Mouse (Mus musculus): ENCODE measurements around the gene Smco2. TPM values are rescaled to one million over a fixed set of nuclear protein-coding genes. Genes with fewer than 3 reads are reported as not detected.

The Smco2 gene
- polyA plus RNA-seq, 1 experiment, result 0.12 TPM

DNA sequence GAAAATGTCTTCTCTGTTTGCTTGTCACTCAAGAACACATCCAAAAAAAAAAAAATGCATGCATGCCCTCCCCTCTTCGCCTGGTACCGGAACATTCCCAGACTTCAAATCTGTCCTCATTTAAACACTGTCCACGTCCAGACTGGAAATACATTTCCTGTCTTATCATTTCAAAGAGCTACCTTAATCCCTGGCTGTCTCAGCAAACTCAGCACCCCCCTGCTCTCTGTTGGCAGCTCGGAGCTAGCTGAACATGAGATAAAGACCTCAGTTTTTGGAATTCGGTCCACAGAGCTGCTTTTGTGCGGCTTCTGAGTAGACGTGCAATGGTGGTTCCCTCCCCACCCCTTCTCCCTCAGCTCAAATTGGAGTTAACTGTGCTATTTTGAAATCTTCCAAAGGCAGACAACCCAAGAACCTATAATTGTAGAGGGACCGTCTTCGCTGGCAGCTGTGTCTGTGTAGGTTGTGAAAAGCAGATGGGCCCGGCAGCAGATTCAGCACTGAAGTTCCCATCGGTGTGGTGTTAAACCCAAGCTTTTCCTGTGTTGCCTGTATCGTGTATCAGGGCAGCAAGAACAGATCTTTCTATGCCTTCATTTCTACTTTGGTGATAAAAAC, 27.6 kb downstream of the Smco2 start:
- 86% methylated on average over 12 of the region's 12 CpGs for WGBS
- no peak for TF ChIP-seq POLR2A (IDR thresholded peaks at IDR 0.05; ENCODE audit: borderline replicate concordance, extremely low read depth, low read depth, low read length)

DNA sequence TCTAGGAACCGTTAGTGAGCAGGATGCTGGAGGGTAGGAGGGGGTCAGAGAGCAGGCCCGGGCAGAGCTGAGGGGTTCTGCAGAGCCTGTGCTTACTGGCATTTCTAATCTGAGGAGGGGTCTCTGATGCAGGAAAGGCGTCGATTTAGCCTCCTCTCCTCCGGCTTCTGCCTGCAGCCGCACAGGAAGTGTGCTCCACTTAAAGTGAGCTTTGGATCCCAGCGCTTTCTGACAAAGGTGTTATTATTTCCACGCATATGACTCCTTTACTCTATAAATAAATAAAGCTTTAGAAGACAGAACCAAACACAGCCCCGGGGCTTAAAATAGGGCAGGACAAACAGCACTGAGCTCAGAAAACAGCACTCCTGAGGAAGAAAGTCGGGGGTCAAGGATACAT, 29.0 kb downstream of the Smco2 start:
- DNase-seq, result no peak
- TF ChIP-seq POLR2A (IDR thresholded peaks at IDR 0.05; ENCODE audit: borderline replicate concordance, extremely low read depth, low read depth, low read length) (no peak), CTCF (IDR thresholded peaks at IDR 0.05; ENCODE audit: insufficient read depth, low read length) (no peak)
- 43% methylated on average over 10 of the region's 10 CpGs for WGBS
- Histone ChIP-seq H3K4me3 (replicated peaks; ENCODE audit: extremely low read depth, low read depth, low read length) (no peak overlapping the region), H3K4me1 (ENCODE audit: control insufficient read depth, insufficient read depth, low read length) (no peaks in the 10 kb centered on the region)

More for the DNA sequence above, 27.6 kb downstream of the Smco2 start:
- Histone ChIP-seq H3K4me3 (replicated peaks; ENCODE audit: extremely low read depth, low read depth, low read length) (no peak overlapping the region), H3K4me1 (ENCODE audit: control insufficient read depth, insufficient read depth, low read length) (no peaks in the 10 kb centered on the region)
- no peak for DNase-seq

DNA sequence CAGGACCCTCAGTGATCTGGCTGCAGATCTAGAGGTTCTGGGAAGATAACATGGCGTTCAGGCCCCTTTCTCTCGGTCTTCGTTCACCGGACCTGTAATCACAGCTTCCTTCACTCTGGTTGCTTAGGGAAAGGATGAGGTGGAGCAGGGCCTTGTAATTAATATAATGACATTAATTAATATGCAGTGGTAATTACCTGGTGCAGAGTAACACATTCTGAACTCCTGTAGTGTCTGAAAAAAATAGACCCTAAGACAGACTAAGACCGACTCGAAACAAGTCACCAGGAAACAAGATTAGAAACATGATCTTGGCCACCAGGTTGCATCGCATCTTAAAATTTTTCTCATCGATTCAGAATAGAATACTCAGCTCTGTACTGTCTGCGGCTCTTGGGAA, 30.0 kb downstream of the Smco2 start:
- Histone ChIP-seq H3K4me3 (replicated peaks; ENCODE audit: extremely low read depth, low read depth, low read length) (no peak overlapping the region), H3K4me1 (ENCODE audit: control insufficient read depth, insufficient read depth, low read length) (no peaks in the 10 kb centered on the region)
- DNase-seq, result no peak
- TF ChIP-seq POLR2A (IDR thresholded peaks at IDR 0.05; ENCODE audit: borderline replicate concordance, extremely low read depth, low read depth, low read length), result no peak
- TF ChIP-seq CTCF (IDR thresholded peaks at IDR 0.05; ENCODE audit: insufficient read depth, low read length), result no peak
- 93% methylated on average over 9 of the region's 9 CpGs for WGBS

DNA sequence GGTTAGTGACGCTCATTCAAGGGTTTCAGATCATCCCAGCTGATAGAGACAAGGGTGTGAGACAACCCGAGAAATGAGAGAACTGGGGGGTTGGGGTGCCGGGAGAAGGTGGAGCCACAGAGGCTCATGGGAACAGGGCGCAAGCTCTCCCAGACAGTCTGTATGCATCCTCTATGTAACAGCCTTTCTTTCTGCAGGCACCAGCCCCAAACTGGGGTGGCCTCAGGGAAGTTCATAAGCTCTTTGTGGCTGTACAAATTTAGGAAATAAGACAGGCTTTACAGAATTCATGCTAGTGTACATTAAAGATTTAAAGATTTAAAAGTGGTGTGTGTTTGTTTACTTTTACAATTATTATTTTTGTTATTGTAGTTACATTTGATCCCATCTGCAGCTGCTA, 30.4 kb downstream of the Smco2 start:
- DNase-seq, result no peak
- TF ChIP-seq CTCF (IDR thresholded peaks at IDR 0.05; ENCODE audit: insufficient read depth, low read length) (no peak), POLR2A (IDR thresholded peaks at IDR 0.05; ENCODE audit: borderline replicate concordance, extremely low read depth, low read depth, low read length) (no peak)
- 88% methylated on average over 4 of the region's 4 CpGs for WGBS
- no peak overlapping the region for H3K4me3 ChIP-seq (replicated peaks; ENCODE audit: extremely low read depth, low read depth, low read length)
- no peaks in the 10 kb centered on the region for H3K4me1 ChIP-seq (ENCODE audit: control insufficient read depth, insufficient read depth, low read length)

DNA sequence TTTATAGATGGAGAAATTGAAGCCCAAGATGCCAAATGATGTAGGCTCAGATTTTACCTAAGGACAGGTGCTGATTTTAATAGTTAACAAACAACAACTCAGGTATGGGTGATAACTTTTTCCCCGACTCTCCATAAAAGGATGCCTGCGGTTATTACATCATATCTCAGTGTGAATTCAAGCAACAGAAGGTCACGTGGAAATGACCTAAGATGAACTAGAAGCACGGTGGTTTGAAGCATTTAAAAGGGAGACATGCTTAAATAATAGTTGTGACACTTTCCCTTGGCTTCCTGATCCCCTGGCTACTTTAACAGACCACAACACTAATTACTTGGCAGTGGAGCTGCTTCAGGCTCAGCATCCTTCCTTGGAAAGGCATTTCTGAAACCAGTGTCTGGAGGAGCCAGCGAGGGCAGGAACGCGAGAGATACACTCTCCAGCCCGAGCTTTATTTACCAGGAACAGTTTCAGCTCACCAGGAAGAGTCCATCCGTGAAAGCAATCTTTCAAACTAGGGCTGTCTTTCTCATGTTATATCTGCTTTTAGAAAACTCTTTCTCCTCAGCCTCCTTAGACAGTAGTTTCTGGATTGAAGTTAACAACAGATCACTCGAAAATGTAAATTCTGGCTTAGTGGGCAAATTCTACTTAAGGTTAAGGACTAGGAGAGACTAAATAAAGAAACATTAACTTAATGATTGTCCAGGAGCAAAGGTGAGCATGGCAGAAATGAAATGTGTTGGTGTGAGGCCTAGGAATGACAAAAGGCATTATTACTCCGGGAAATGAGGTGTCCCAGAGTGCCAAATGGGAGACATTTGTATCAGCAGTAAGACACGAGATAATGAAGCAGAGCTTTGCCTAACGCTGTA, 32.2 kb downstream of the Smco2 start:
- no peak overlapping the region for H3K4me3 ChIP-seq (replicated peaks; ENCODE audit: extremely low read depth, low read depth, low read length)
- TF ChIP-seq POLR2A (IDR thresholded peaks at IDR 0.05; ENCODE audit: borderline replicate concordance, extremely low read depth, low read depth, low read length) (no peak), CTCF (IDR thresholded peaks at IDR 0.05; ENCODE audit: insufficient read depth, low read length) (no peak)
- DNase-seq, result no peak
- WGBS, result 51% methylated on average over 13 of the region's 13 CpGs
- H3K4me1 ChIP-seq (ENCODE audit: control insufficient read depth, insufficient read depth, low read length), result no peaks in the 10 kb centered on the region

DNA sequence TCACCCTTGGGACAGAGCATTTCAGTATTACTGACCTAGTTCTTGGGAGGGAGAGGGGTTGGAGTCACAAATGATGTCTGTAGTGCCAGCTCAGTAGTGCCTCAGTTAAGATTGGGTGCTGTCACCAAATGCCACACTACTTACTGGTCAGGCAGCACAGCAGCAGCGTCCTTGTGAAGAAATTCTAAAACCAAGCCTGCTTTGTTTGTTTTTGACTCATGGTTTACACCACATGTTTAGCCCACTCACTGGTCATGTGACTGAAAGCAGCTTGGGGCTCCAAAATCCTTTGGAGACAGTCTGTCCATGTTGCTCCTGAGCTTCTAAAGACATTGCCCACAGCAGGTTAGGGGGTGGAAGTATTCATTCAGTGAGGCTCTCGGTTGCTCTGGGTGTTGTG, 33.5 kb downstream of the Smco2 start:
- H3K4me3 ChIP-seq (replicated peaks; ENCODE audit: extremely low read depth, low read depth, low read length), result no peak overlapping the region
- H3K4me1 ChIP-seq (ENCODE audit: control insufficient read depth, insufficient read depth, low read length), result peaks cover 2% of the 10 kb centered on the region; the same call in 1 of the 2 replicates
- WGBS, result 63% methylated on average over 2 of the region's 2 CpGs
- no peak for TF ChIP-seq CTCF (IDR thresholded peaks at IDR 0.05; ENCODE audit: insufficient read depth, low read length)
- TF ChIP-seq POLR2A (IDR thresholded peaks at IDR 0.05; ENCODE audit: borderline replicate concordance, extremely low read depth, low read depth, low read length), result no peak
- DNase-seq, result no peak

DNA sequence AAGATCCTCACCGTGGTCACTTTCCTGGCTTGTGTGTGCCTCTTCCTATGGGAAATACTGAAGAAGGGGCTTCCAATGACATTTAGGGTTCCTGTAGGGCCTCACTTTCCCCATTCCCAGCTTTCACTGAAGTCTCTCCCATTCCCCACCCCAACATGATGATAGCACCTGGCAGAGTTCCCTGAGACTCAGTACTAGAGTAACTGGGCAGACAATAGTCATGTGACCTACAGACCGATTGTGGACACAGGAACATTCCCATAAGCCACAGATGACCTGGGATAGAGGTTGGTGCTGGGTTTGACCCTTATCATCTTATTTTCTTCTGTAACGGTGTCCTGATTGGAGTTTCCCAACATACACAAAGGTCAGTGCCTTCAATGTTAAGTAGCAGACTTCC, 34.3 kb downstream of the Smco2 start:
- Histone ChIP-seq H3K4me3 (replicated peaks; ENCODE audit: extremely low read depth, low read depth, low read length) (no peak overlapping the region), H3K4me1 (ENCODE audit: control insufficient read depth, insufficient read depth, low read length) (peaks cover 3% of the 10 kb centered on the region)
- WGBS, result 72% methylated on average over 3 of the region's 3 CpGs
- TF ChIP-seq POLR2A (IDR thresholded peaks at IDR 0.05; ENCODE audit: borderline replicate concordance, extremely low read depth, low read depth, low read length), result no peak
- no peak for TF ChIP-seq CTCF (IDR thresholded peaks at IDR 0.05; ENCODE audit: insufficient read depth, low read length)
- DNase-seq, result no peak

DNA sequence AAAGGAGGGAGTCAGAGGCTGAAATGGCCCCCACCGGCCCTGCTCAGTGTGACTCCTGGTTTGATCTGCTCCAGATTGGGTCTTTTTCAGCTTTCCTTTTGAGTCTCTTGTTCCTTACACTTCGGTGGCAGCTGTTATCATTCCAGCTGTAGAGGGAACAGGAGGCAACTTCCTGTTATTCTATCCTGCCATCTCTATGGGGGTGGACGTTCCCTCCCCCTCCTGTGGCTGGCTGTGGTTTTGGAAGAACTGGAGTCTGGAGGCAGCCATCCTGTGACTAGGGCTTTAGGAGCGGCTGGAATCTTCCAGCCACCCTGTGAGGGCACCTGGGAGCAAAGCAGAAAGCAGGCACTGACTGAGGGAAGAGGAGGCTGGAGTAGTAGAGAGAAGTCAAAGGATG, 34.9 kb downstream of the Smco2 start:
- Histone ChIP-seq H3K4me3 (replicated peaks; ENCODE audit: extremely low read depth, low read depth, low read length) (no peak overlapping the region), H3K4me1 (ENCODE audit: control insufficient read depth, insufficient read depth, low read length) (peaks cover 5% of the 10 kb centered on the region)
- 41% methylated on average over 4 of the region's 4 CpGs for WGBS
- TF ChIP-seq CTCF (IDR thresholded peaks at IDR 0.05; ENCODE audit: insufficient read depth, low read length) (no peak), POLR2A (IDR thresholded peaks at IDR 0.05; ENCODE audit: borderline replicate concordance, extremely low read depth, low read depth, low read length) (no peak)
- no peak for DNase-seq

DNA sequence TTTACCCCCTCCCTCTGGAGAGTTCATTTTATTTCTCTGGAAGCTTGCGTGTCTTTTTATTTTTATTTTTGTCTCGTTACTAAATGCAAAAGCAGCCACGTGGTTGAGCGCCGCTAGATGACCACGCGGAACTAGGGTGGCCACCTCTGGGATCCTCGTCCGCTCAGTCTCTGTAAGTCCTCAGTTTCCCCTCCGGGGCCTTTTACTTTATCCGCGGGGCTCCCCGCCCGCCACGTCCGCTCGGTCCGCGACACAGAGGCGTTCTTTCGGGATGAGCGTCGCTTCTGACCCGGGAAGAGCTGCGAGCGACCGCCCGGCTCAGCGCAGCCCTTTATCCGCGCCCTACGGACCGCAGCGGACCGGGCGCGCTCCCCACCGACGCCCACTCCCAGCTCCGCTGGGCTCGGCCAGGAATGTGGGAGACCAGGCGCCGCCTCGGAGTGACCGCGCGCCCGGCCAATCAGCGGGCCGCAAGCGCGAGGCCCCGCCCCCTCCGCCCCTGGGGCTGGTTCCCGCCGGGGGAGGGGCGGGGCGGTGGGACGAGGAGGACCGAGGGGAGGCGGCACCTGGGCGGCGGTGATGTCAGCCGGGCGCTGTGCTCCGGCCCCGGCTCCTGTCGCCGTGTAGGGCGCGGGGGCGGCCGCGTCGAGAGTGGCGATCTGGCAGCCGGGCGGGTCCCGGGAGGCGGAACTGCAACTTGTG, 38.2 kb downstream of the Smco2 start, which contains the start of gene Ppfibp1:
Gene Ppfibp1, plus strand, starts transcription at position 530 of the 702 bp plus-strand sequence.
- peaks cover 15% of the 10 kb centered on the region for H3K4me1 ChIP-seq (ENCODE audit: control insufficient read depth, insufficient read depth, low read length)
- WGBS, result under 1% methylated on average over 79 of the region's 80 CpGs
- DNase-seq, result peak; percentile 96
- TF ChIP-seq POLR2A (IDR thresholded peaks at IDR 0.05; ENCODE audit: borderline replicate concordance, extremely low read depth, low read depth, low read length) (peak; percentile 84), CTCF (IDR thresholded peaks at IDR 0.05; ENCODE audit: insufficient read depth, low read length) (no peak)
- peak within 1 kb of the TSS; percentile 87 for H3K4me3 ChIP-seq (replicated peaks; ENCODE audit: extremely low read depth, low read depth, low read length)
